Mouse (Mus musculus): Measurements from ENCODE around the gene Optc. TPM values are rescaled to one million over a fixed set of nuclear protein-coding genes. Genes with fewer than 3 reads are reported as not detected.

Gene Optc
- polyA plus RNA-seq, 1 experiment from 2014 or later: 3.6 TPM

DNA sequence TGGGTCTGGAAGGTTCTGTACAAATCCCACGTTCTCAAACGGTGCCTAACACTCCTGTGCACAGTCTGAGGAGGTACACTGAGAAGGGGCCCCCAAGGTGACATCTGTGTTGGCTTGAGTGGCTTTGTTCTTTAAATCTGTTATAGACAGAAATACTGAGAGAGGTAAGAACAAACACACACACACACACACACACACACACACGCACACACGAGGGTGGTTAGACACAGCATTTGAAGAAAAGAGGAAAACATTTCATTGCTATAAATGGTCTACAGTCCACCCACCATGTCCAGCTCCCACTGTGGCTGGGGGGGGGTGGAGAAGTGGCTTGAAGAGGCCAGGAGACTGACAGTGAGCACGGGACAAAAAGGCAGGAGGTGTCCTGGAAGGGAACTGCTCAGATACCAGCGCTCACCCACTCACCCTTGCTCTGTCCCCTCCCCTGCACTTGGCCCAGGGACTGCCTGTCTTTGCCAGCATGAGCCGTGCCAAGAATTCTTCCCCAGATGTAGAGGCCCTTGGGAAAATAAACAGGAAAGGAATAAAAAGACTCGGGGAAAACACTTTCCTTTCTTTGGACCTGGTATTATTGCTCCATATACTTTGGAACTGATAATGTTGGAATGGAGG is 8.0 kb upstream of the Optc start:
- 62% methylated on average over 8 of the region's 8 CpGs for WGBS
- ATAC-seq (ENCODE audit: low FRiP score): no peak
- H3K9me3 ChIP-seq: no peaks in the 10 kb centered on the region

DNA sequence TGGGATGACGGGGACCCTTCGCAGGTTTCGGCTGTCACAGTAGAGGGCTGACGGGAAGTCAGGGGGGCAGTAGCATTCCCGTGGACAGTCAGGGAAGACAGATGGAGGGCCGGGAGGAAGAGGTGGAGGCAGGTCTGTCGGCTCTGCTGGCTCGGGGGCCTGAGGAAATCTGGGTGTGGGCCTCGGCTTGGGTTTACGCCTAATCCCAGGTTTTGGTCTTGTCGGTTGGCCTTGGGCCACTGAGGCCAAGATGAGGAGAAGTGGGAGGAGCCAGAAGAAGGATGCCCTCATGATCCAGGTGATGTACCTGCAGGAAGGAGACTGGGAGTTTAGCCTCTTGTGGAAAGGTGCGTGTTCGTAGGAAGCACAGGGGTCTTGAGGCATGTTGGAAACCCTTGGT is 7.3 kb upstream of the Optc start:
- H3K36me3 ChIP-seq: no peaks in the 10 kb centered on the region
- 87% methylated on average over 13 of the region's 13 CpGs for WGBS

More for the DNA sequence above, 8.0 kb upstream of the Optc start:
- H3K4me3 ChIP-seq: no peak overlapping the region
- no peak overlapping the region for H3K4me2 ChIP-seq
- no peaks in the 10 kb centered on the region for H3K36me3 ChIP-seq
- no peak overlapping the region for H3K9ac ChIP-seq
- 0 out of 2 replicates have a peak, but pooled peaks cover 2% of the 10 kb centered on the region for H3K27me3 ChIP-seq
- H3K27ac ChIP-seq: 0 out of 2 replicates have a peak overlapping the region, but pooled peaks have one; percentile 23
- peaks cover 41% of the 10 kb centered on the region for H3K4me1 ChIP-seq (replicated peaks)

DNA sequence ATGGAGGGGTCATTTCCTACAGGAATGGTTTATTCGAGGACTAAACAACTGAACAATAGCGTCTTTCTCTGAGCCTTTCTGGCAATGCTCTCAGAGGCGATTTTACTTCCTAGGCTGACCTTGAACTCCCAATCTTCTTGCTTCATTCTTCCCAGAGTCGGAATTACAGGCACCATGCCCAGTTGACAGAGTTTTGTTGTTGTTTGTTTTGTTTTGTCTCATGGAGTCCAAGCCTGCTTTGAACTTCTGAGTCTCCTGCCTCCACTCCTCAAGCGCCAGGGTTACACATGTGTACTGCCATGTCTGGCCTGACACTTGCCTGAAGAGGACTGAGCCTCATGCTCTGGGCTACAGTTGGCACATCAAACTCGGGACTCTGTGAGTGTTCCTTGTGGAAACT is 5.2 kb upstream of the Optc start:
- Histone ChIP-seq H3K4me2 (no peak overlapping the region), H3K9me3 (no peaks in the 10 kb centered on the region), H3K4me1 (replicated peaks) (peaks cover 34% of the 10 kb centered on the region), H3K27me3 (0 out of 2 replicates have a peak, but pooled peaks cover 10% of the 10 kb centered on the region), H3K27ac (no peak overlapping the region), H3K36me3 (no peaks in the 10 kb centered on the region), H3K9ac (no peak overlapping the region), H3K4me3 (no peak overlapping the region)
- ATAC-seq (ENCODE audit: low FRiP score): no peak
- 74% methylated on average over 6 of the region's 6 CpGs for WGBS

More for the DNA sequence above, 7.3 kb upstream of the Optc start:
- Histone ChIP-seq H3K4me2 (no peak overlapping the region), H3K27ac (no peak overlapping the region), H3K9ac (no peak overlapping the region), H3K4me3 (no peak overlapping the region), H3K27me3 (0 out of 2 replicates have a peak, but pooled peaks cover 10% of the 10 kb centered on the region), H3K9me3 (no peaks in the 10 kb centered on the region), H3K4me1 (replicated peaks) (peaks cover 34% of the 10 kb centered on the region)
- ATAC-seq (ENCODE audit: low FRiP score): no peak

DNA sequence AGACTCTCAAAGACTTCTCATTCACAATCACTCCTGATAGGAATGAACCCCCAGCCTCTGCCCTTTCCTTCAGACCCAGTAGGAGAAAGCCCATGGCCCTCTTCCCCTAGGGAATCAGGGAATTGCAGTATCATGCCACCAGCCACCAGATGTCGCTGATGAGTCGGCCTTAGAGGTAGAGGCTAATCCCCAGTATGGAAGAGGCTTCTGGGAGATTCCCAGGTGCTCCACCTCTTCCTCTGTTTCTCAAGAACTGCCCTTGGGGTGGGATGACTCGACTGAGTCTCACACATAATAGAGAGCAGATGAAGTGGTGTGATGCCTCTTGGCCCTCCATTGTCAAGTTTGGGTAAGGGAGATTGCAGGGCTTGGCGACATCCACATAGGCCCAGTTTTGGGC is 3.7 kb upstream of the Optc start:
- Histone ChIP-seq H3K4me2 (no peak overlapping the region), H3K9ac (no peak overlapping the region), H3K36me3 (no peaks in the 10 kb centered on the region), H3K4me1 (replicated peaks) (peaks cover 36% of the 10 kb centered on the region), H3K27me3 (0 out of 2 replicates have a peak, but pooled peaks cover 10% of the 10 kb centered on the region), H3K27ac (no peak overlapping the region), H3K9me3 (no peaks in the 10 kb centered on the region), H3K4me3 (no peak overlapping the region)
- ATAC-seq (ENCODE audit: low FRiP score): no peak
- 28% methylated on average over 4 of the region's 4 CpGs for WGBS

GRCm38 (mm10) chr1:133911008-133911407 is 3.2 kb upstream of the Optc start:
- H3K27me3 ChIP-seq: 0 out of 2 replicates have a peak, but pooled peaks cover 10% of the 10 kb centered on the region
- no peak overlapping the region for H3K4me3 ChIP-seq
- H3K36me3 ChIP-seq: no peaks in the 10 kb centered on the region
- no peak overlapping the region for H3K27ac ChIP-seq
- ATAC-seq (ENCODE audit: low FRiP score): no peak
- H3K9me3 ChIP-seq: no peaks in the 10 kb centered on the region
- H3K4me1 ChIP-seq (replicated peaks): peaks cover 35% of the 10 kb centered on the region
- no peak overlapping the region for H3K9ac ChIP-seq
- H3K4me2 ChIP-seq: no peak overlapping the region
- 68% methylated on average over 4 of the region's 4 CpGs for WGBS

DNA sequence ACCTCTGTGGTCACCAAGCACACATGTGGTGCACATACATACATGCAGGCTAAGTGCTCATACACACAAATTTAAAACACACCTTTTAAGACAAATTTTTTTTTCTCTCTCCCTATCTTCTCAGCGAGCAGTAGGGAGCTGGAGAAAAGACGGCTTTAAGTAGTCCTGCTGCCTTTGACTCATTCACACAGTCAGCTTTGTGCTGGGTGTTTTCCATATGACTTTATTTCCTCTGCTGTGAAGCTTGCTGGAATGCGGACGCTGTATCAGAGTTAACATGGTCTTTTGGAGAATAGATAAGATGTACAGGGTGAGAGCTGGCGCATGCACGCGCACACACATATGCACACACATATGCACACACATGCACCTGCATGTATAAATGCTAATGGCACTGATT is 2.3 kb upstream of the Optc start:
- Histone ChIP-seq H3K9me3 (no peaks in the 10 kb centered on the region), H3K27me3 (0 out of 2 replicates have a peak, but pooled peaks cover 10% of the 10 kb centered on the region), H3K4me1 (replicated peaks) (peaks cover 29% of the 10 kb centered on the region), H3K27ac (no peak overlapping the region), H3K9ac (no peak overlapping the region), H3K36me3 (no peaks in the 10 kb centered on the region), H3K4me2 (no peak overlapping the region), H3K4me3 (no peak overlapping the region)
- WGBS: 91% methylated on average over 7 of the region's 7 CpGs
- ATAC-seq (ENCODE audit: low FRiP score): no peak

DNA sequence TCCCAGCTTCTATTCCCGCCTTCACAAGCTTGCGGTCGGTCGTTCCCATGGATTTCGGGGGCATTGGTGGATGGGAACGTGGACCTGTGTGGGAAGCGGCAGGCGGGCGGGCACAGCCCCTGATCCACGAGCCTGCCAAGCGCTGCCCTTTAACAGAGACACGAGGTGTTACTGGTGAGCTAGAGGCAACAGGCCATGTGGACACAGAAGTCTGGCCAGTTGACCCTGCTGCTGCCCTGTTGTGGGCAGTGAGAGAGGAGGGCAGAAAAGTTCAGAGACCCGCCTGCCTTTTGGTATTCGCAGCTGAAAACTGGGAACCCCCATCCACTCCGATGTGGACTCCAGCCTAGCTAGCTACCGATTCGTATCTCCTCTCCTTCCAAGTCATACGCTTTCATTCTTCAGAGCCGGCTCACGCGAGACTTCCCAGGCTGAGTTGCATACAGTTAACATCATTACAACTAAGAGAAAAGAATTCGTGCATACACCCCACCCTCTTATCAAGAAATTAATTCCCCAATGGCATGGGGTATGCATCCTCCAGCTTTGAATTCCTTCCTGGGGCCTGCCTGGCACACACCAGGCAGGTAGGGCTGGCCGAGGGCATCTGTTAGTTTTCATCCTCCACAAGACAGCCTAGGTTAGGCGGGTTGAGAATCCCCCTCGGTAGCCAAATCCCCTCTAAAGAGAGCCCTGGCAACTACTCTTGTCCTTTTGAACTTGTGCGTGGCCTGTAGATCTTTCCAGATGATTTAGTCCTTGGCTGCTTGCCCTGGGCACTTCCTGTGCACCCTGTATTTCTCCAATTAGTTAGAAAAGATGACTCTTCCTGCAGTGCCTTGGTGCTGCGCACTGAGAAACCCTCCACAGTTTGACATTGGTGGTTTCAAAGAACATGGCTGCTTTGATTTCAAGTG is 1.1 kb upstream of the Optc start:
- peak overlapping the region; percentile 79 for H3K4me2 ChIP-seq
- peaks cover 29% of the 10 kb centered on the region for H3K4me1 ChIP-seq (replicated peaks)
- no peaks in the 10 kb centered on the region for H3K36me3 ChIP-seq
- peak overlapping the region; percentile 83 for H3K27ac ChIP-seq
- 0 out of 2 replicates have a peak, but pooled peaks cover 10% of the 10 kb centered on the region for H3K27me3 ChIP-seq
- WGBS: 14% methylated on average over 27 of the region's 27 CpGs
- ATAC-seq (ENCODE audit: low FRiP score): peak; percentile 31
- H3K9ac ChIP-seq: peak overlapping the region; percentile 76
- peak overlapping the region; percentile 43 for H3K4me3 ChIP-seq
- H3K9me3 ChIP-seq: no peaks in the 10 kb centered on the region

DNA sequence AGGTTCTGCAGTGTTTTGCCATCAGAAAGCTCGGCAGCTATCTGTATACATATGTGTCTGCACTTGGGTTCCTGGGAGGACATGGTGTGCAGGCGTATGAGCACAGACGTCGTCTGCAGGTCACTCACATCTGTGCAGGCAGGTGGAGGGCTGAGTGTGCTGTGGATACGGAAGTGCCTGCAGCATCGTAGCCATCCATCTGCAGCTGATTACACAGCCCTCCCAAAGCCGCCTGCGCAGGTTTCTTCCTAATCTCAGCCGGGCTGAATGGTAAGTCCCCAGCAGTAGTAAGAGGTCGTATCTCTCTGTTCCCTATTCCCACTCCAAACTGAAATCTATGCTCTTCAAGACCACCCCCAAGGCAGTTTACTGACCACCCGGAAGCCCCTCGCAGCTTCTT is 1.4 kb downstream of the Optc start:
- Histone ChIP-seq H3K27ac (0 out of 2 replicates have a peak overlapping the region, but pooled peaks have one; percentile 52), H3K9ac (no peak overlapping the region), H3K4me2 (0 out of 2 replicates have a peak overlapping the region, but pooled peaks have one; percentile 1), H3K4me1 (replicated peaks) (peaks cover 29% of the 10 kb centered on the region), H3K4me3 (no peak overlapping the region), H3K27me3 (0 out of 2 replicates have a peak, but pooled peaks cover 10% of the 10 kb centered on the region), H3K9me3 (no peaks in the 10 kb centered on the region), H3K36me3 (no peaks in the 10 kb centered on the region)
- 58% methylated on average over 12 of the region's 12 CpGs for WGBS
- ATAC-seq (ENCODE audit: low FRiP score): no peak

GRCm38 (mm10) chr1:133900825-133901224 is 7.0 kb downstream of the Optc start:
- Histone ChIP-seq H3K27ac (no peak overlapping the region), H3K9me3 (no peaks in the 10 kb centered on the region), H3K4me1 (replicated peaks) (peaks cover 4% of the 10 kb centered on the region), H3K9ac (no peak overlapping the region), H3K4me3 (no peak overlapping the region), H3K36me3 (no peaks in the 10 kb centered on the region), H3K4me2 (no peak overlapping the region), H3K27me3 (0 out of 2 replicates have a peak, but pooled peaks cover 5% of the 10 kb centered on the region)
- WGBS: 68% methylated on average over 9 of the region's 9 CpGs
- no peak for ATAC-seq (ENCODE audit: low FRiP score)

- H3K9me3 ChIP-seq: no peaks in the 10 kb centered on the region
- H3K4me2 ChIP-seq: no peak overlapping the region
- H3K27me3 ChIP-seq: 0 out of 2 replicates have a peak, but pooled peaks cover 5% of the 10 kb centered on the region
- peak overlapping the region; percentile 51; the same call in 1 of the 2 replicates for H3K9ac ChIP-seq
- H3K36me3 ChIP-seq: no peaks in the 10 kb centered on the region
- peaks cover 4% of the 10 kb centered on the region for H3K4me1 ChIP-seq (replicated peaks)
- no peak overlapping the region for H3K4me3 ChIP-seq
- no peak overlapping the region for H3K27ac ChIP-seq
- ATAC-seq (ENCODE audit: low FRiP score): no peak
- 81% methylated on average over 9 of the region's 9 CpGs for WGBS
Observed at GRCm38 (mm10) chr1:133899043-133899542, 8.7 kb downstream of the Optc start.

DNA sequence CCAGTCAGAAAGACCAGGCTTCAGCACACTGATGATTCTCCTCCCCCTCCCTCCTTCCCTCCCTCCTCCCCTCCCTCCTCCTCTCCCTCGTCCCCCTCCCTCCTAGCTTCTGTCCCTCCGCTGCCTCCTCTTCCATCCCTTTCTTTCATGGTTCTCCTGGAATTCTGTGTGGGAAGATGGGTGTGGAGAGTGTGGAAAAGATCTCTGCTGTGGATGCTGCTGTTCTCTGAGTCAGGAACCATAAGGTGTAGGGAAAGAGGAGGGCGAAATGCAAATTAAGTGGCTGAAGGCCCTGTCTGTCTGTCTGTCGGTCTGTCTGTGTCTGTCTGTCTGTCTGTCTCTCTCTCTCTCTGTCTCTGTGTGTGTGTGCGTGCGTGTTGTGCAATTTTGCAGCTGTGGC is 10.5 kb downstream of the Optc start:
- H3K4me1 ChIP-seq (replicated peaks): peaks cover 16% of the 10 kb centered on the region
- H3K4me2 ChIP-seq: no peak overlapping the region
- no peaks in the 10 kb centered on the region for H3K9me3 ChIP-seq
- no peak for ATAC-seq (ENCODE audit: low FRiP score)
- 82% methylated on average over 5 of the region's 6 CpGs for WGBS
- no peak overlapping the region for H3K9ac ChIP-seq
- no peak overlapping the region for H3K27ac ChIP-seq
- no peaks in the 10 kb centered on the region for H3K36me3 ChIP-seq
- H3K27me3 ChIP-seq: 0 out of 2 replicates have a peak, but pooled peaks cover 5% of the 10 kb centered on the region
- H3K4me3 ChIP-seq: no peak overlapping the region

DNA sequence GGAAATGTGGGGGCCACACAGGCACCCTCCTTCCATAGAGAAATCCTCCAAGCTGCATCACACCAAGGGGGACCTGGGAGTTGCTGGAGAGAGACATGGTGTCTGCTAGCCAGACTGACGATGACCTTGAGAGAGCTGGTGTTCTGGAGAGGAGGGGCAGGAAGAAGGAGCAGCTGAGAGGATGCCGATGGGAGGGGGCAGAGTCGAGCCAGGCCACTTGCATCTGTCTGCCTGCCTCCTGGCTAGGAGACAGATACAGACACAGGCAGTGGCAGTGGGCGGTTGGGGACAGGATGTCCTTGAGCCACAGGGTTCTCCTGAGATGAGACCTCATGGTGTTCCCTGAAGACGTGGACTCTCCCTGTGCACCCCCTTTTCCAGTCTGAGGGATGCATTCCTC is 16.3 kb downstream of the Optc start:
- H3K9me3 ChIP-seq: no peaks in the 10 kb centered on the region
- no peak overlapping the region for H3K4me2 ChIP-seq
- no peak for ATAC-seq (ENCODE audit: low FRiP score)
- no peaks in the 10 kb centered on the region for H3K27me3 ChIP-seq
- no peaks in the 10 kb centered on the region for H3K36me3 ChIP-seq
- H3K9ac ChIP-seq: peak overlapping the region; percentile 35; the same call in 1 of the 2 replicates
- WGBS: 16% methylated on average over 5 of the region's 5 CpGs
- peaks cover 68% of the 10 kb centered on the region for H3K4me1 ChIP-seq (replicated peaks)
- H3K4me3 ChIP-seq: no peak overlapping the region
- H3K27ac ChIP-seq: no peak overlapping the region

All from hindbrain, embryonic 13.5 days (tissue).